Mouse (Mus musculus) liver, embryonic 16.5 days (tissue): ENCODE measurements at regions not wholly inside any gene's neighbourhood (a gene's known extent, or its start where the extent isn't known, plus 50 kb on each side); places are given as distances from the start of the nearest gene placed in this dataset.

ENCODE experiments used
- ATAC-seq: fragments of 200-750 bp; cut with Nextera tagmentation; 2 replicates; pipeline ENCODE4 v1.8.0; 2017; ENCODE audit warnings: low read depth, mild to moderate bottlenecking, moderate number of reproducible peaks, moderate library complexity
- H3K27ac ChIP-seq: fragments of 300-500 bp; sonication (generic); 2 replicates; pipeline ENCODE4 v1.5.1; 2014; ENCODE audit warnings: mild to moderate bottlenecking, low read length
- H3K27me3 ChIP-seq: fragments of 300-500 bp; sonication (generic); 2 replicates; pipeline ENCODE4 v1.6.1; 2014; ENCODE audit warnings: low read depth, low read length, mixed read lengths; ENCODE audit not compliant: control insufficient read depth, insufficient read depth
- H3K36me3 ChIP-seq: fragments of 300-500 bp; sonication (generic); 2 replicates; pipeline ENCODE4 v1.6.1; 2014; ENCODE audit warnings: mild to moderate bottlenecking; ENCODE audit not compliant: control insufficient read depth, insufficient read depth
- H3K4me1 ChIP-seq: fragments of 300-500 bp; sonication (generic); 2 replicates; pipeline ENCODE4 v1.6.1; 2014; ENCODE audit warnings: low read depth, low read length, mixed read lengths; ENCODE audit not compliant: control insufficient read depth
- H3K4me2 ChIP-seq: fragments of 300-500 bp; sonication (generic); 2 replicates; pipeline ENCODE4 v1.6.1; 2014; ENCODE audit warnings: low read depth, low read length, mixed read lengths
- H3K4me3 ChIP-seq: fragments of 300-500 bp; sonication (generic); 2 replicates; pipeline ENCODE4 v1.5.1; 2014; ENCODE audit warnings: low read depth, mild to moderate bottlenecking, low read length
- H3K9ac ChIP-seq: fragments of 300-500 bp; sonication (generic); 2 replicates; pipeline ENCODE4 v1.6.1; 2014; ENCODE audit warnings: low read depth, low read length
- H3K9me3 ChIP-seq: fragments of 300-500 bp; sonication (generic); replicated peaks from 2 replicates; pipeline ENCODE4 v1.6.1; 2016; ENCODE audit warnings: low read length; ENCODE audit not compliant: control insufficient read depth
- WGBS: fragments of 180-500 bp; shearing (Covaris S2); extraction: QIAGEN DNeasy Blood & Tissue Kit; methylation state at CpG from one replicate; pipeline ENCODE4 v1.1.7; 2014; ENCODE audit not compliant: insufficient replicate concordance; 5-methylcytosine and 5-hydroxymethylcytosine counted together

DNA sequence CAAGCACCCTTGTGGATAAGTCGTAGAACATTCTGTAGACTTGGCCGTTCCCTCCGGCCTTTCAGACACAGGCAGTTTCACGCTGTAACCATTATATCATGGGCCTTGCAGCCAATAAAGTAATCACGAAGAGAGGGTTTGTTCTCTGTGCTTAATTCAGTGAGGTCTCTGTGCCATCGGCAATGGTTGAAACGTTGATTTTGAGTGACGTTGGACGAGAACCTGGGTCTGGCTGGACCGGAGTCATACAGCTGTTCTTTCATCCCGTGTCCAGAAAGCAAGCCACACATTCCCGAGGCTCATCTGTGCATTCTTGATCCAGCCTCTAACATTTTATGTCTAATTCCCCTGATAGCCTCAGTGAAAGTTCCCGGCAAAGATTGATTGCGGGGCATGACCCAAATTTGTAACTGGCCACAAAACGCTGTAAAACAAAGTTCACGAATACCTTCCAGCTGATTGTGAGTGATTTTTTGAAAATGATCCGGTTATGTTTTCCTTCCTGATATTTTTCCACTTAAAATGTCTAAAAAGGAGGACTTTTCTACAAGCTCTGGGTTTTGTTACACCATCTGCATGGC, 197.1 kb upstream of the Habp2 start:
- H3K27me3 ChIP-seq, result no peaks in the 10 kb centered on the region
- no peak overlapping the region for H3K4me2 ChIP-seq
- 75% methylated on average over 17 of the region's 17 CpGs for WGBS
- no peak overlapping the region for H3K9ac ChIP-seq
- no peaks in the 10 kb centered on the region for H3K9me3 ChIP-seq
- H3K27ac ChIP-seq, result no peak overlapping the region
- no peaks in the 10 kb centered on the region for H3K4me1 ChIP-seq
- H3K36me3 ChIP-seq, result no peaks in the 10 kb centered on the region
- no peak for ATAC-seq
- H3K4me3 ChIP-seq, result no peak overlapping the region

- Histone ChIP-seq H3K27me3 (no peaks in the 10 kb centered on the region), H3K9me3 (no peaks in the 10 kb centered on the region), H3K4me2 (no peak overlapping the region), H3K4me3 (no peak overlapping the region), H3K4me1 (no peaks in the 10 kb centered on the region), H3K9ac (no peak overlapping the region), H3K27ac (no peak overlapping the region), H3K36me3 (no peaks in the 10 kb centered on the region)
- WGBS, result 80% methylated on average over 5 of the region's 5 CpGs
- no peak for ATAC-seq
Observed at GRCm38 (mm10) chr19:56091581-56091980, 195.4 kb upstream of the Habp2 start.

DNA sequence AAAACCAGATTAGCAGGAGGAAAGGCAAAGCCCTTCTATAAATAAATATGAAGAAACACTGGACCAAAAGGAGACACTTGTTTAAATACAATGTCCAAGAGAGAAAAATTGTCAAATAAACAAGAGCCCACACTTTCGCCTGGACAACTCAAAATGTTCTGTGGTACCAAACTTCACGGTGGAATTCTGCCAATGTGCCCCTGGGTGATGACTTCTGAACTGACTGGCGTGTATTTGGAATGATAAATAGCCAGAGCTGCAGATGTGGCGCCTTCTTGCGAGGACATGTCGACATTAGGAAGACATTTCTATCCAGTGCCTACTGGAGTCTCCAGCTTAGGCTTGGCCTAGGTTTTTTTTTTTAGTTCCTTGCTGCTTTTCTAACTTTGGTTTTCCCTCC, 191.1 kb upstream of the Habp2 start:
- Histone ChIP-seq H3K9me3 (peaks cover 2% of the 10 kb centered on the region), H3K9ac (no peak overlapping the region), H3K36me3 (no peaks in the 10 kb centered on the region), H3K27me3 (no peaks in the 10 kb centered on the region), H3K4me2 (no peak overlapping the region), H3K4me3 (no peak overlapping the region), H3K4me1 (no peaks in the 10 kb centered on the region), H3K27ac (no peak overlapping the region)
- no peak for ATAC-seq
- 61% methylated on average over 6 of the region's 6 CpGs for WGBS

GRCm38 (mm10) chr19:56099725-56100124, 187.2 kb upstream of the Habp2 start:
- no peak for ATAC-seq
- Histone ChIP-seq H3K27me3 (no peaks in the 10 kb centered on the region), H3K9ac (no peak overlapping the region), H3K4me2 (no peak overlapping the region), H3K9me3 (peaks cover 2% of the 10 kb centered on the region), H3K27ac (no peak overlapping the region), H3K4me3 (no peak overlapping the region), H3K36me3 (no peaks in the 10 kb centered on the region), H3K4me1 (no peaks in the 10 kb centered on the region)
- WGBS, result 71% methylated on average over 9 of the region's 9 CpGs

DNA sequence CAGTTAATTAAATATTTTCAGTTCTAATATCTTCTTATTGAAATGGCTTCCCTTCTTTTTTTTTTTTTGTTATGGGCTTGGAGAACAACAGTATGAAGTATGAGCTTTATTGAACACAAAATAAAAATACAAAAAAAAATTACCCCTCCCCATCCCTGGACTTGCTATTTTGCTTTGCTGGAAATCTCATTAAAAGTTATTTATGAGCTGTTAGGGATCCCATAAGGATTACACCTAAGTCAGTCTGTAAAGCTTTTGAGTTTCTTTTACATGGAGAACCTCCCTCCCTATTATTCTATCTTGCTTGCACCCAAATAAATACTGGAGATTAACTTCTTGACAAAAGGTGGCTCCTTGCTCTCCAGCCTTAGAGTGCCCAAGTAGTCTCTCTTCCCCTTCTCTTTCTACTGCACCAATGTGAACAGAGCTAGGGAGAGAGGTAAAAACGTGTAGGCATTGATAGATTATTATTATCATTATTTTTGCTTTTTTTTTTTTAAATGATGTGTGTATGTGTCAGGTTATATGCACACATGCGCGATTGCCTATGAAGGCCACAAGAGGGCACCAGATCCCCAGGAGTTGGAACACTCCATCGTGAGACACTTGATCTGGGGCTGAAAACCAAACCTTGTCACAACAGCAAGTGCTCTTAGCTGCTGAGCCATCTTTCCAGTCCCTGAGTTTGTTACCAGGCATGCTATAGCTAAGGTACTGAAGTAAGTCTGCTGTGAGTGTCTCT, 186.6 kb upstream of the Habp2 start:
- H3K36me3 ChIP-seq, result no peaks in the 10 kb centered on the region
- no peak overlapping the region for H3K4me3 ChIP-seq
- H3K9me3 ChIP-seq, result peaks cover 2% of the 10 kb centered on the region
- H3K27me3 ChIP-seq, result no peaks in the 10 kb centered on the region
- H3K4me1 ChIP-seq, result no peaks in the 10 kb centered on the region
- no peak overlapping the region for H3K27ac ChIP-seq
- ATAC-seq, result no peak
- H3K4me2 ChIP-seq, result no peak overlapping the region
- WGBS, result 63% methylated on average over 4 of the region's 4 CpGs
- H3K9ac ChIP-seq, result no peak overlapping the region

GRCm38 (mm10) chr19:56102454-56103080, 184.4 kb upstream of the Habp2 start:
- no peak overlapping the region for H3K27ac ChIP-seq
- H3K9me3 ChIP-seq, result peaks cover 2% of the 10 kb centered on the region
- no peak overlapping the region for H3K9ac ChIP-seq
- no peaks in the 10 kb centered on the region for H3K4me1 ChIP-seq
- no peaks in the 10 kb centered on the region for H3K36me3 ChIP-seq
- H3K4me3 ChIP-seq, result no peak overlapping the region
- H3K27me3 ChIP-seq, result no peaks in the 10 kb centered on the region
- WGBS, result 71% methylated on average over 7 of the region's 7 CpGs
- no peak overlapping the region for H3K4me2 ChIP-seq
- no peak for ATAC-seq

GRCm38 (mm10) chr19:56105073-56105451, 181.9 kb upstream of the Habp2 start:
- H3K9ac ChIP-seq, result no peak overlapping the region
- no peak overlapping the region for H3K4me3 ChIP-seq
- ATAC-seq, result no peak
- H3K27ac ChIP-seq, result no peak overlapping the region
- WGBS, result 76% methylated on average over 4 of the region's 4 CpGs
- no peaks in the 10 kb centered on the region for H3K27me3 ChIP-seq
- H3K4me2 ChIP-seq, result no peak overlapping the region
- H3K36me3 ChIP-seq, result no peaks in the 10 kb centered on the region
- no peaks in the 10 kb centered on the region for H3K4me1 ChIP-seq
- H3K9me3 ChIP-seq, result peaks cover 2% of the 10 kb centered on the region; the same call in 1 of the 2 replicates

- no peak overlapping the region for H3K4me3 ChIP-seq
- H3K9ac ChIP-seq, result no peak overlapping the region
- H3K4me1 ChIP-seq, result no peaks in the 10 kb centered on the region
- no peak overlapping the region for H3K27ac ChIP-seq
- H3K4me2 ChIP-seq, result no peak overlapping the region
- H3K27me3 ChIP-seq, result no peaks in the 10 kb centered on the region
- no peaks in the 10 kb centered on the region for H3K36me3 ChIP-seq
- 71% methylated on average over 23 of the region's 23 CpGs for WGBS
- H3K9me3 ChIP-seq, result peaks cover under 1% of the 10 kb centered on the region; the same call in 1 of the 2 replicates
- no peak for ATAC-seq
Observed at GRCm38 (mm10) chr19:56105452-56106091, 181.4 kb upstream of the Habp2 start.

- H3K27ac ChIP-seq, result no peak overlapping the region
- H3K9ac ChIP-seq, result no peak overlapping the region
- no peaks in the 10 kb centered on the region for H3K27me3 ChIP-seq
- no peak for ATAC-seq
- no peak overlapping the region for H3K4me3 ChIP-seq
- 62% methylated on average over 6 of the region's 6 CpGs for WGBS
- no peaks in the 10 kb centered on the region for H3K4me1 ChIP-seq
- H3K4me2 ChIP-seq, result no peak overlapping the region
- H3K36me3 ChIP-seq, result no peaks in the 10 kb centered on the region
- H3K9me3 ChIP-seq, result no peaks in the 10 kb centered on the region
Observed at GRCm38 (mm10) chr19:56108796-56109195, 178.1 kb upstream of the Habp2 start.
